Mouse (Mus musculus): ENCODE results near the gene Fgf15. TPM values are rescaled to one million over a fixed set of nuclear protein-coding genes. Genes with fewer than 3 reads are reported as not detected.

Fgf15 gene
- total and polyA plus RNA-seq, 3 experiments: not detected

GRCm38 (mm10) chr7:144883106-144883505, 13.2 kb upstream of the Fgf15 start:
- Histone ChIP-seq H3K27ac (ENCODE audit: insufficient read depth, low read depth) (no peak overlapping the region), H3K79me2 (replicated peaks; ENCODE audit: control insufficient read depth, extremely low read depth, insufficient read depth, poor library complexity, severe bottlenecking) (no peaks in the 10 kb centered on the region), H3K9ac (ENCODE audit: insufficient read depth, low read depth) (no peak overlapping the region), H3K4me3 (replicated peaks in 1 of 3; ENCODE audit: low read depth in 2 of 3, low read length in 2 of 3, poor library complexity in 1 of 3) (no peak overlapping the region), H3K4me1 (ENCODE audit: control insufficient read depth in 1 of 2, insufficient read depth in 2 of 2) (no peaks in the 10 kb centered on the region), H3K4me2 (ENCODE audit: insufficient read depth, low read depth, poor library complexity, severe bottlenecking) (no peak overlapping the region), H3K9me3 (replicated peaks; ENCODE audit: low read length) (peaks cover 5% of the 10 kb centered on the region), H3K36me3 (replicated peaks in 1 of 2; ENCODE audit: control insufficient read depth in 1 of 2, insufficient read depth in 1 of 2, low read length in 1 of 2) (no peaks in the 10 kb centered on the region), H3K27me3 (replicated peaks) (peaks cover 77% of the 10 kb centered on the region)
- dilution Hi-C loops (cut with MboI; ENCODE audit: extremely low pct_ligation_motif_present, extremely low pct_unique_long_range_greater_than_20kb, low sequenced_read_pairs): no loop called here
- DNase-seq (ENCODE audit: extremely low read depth): no peak
- in situ Hi-C loops (cut with MboI; ENCODE audit: low pct_ligation_motif_present, low pct_unique_long_range_greater_than_20kb, low sequenced_read_pairs): no loop called here
- TF ChIP-seq MAX (IDR thresholded peaks at IDR 0.05; ENCODE audit: low read length) (no peak), CTCF (conservative IDR thresholded peaks at IDR 0.05 in 1 of 2, IDR thresholded peaks at IDR 0.05 in 1 of 2; ENCODE audit: low read depth in 2 of 2, low read length in 2 of 2) (no peak), USF1 (IDR thresholded peaks at IDR 0.05; ENCODE audit: low read depth, low read length) (no peak), MAFK (IDR thresholded peaks at IDR 0.05; ENCODE audit: insufficient replicate concordance, low read length) (no peak), MXI1 (IDR thresholded peaks at IDR 0.05; ENCODE audit: low read depth, low read length) (no peak)

GRCm38 (mm10) chr7:144887672-144888071, 8.7 kb upstream of the Fgf15 start:
- peak; percentile 9 for DNase-seq (ENCODE audit: extremely low read depth)
- TF ChIP-seq NELFE (IDR thresholded peaks at IDR 0.05; ENCODE audit: low read depth, low read length): no peak
- peak in 1 of 2 experiments; percentile 45; a peak in 2 of 4 replicates for TF ChIP-seq CTCF (conservative IDR thresholded peaks at IDR 0.05 in 1 of 2, IDR thresholded peaks at IDR 0.05 in 1 of 2; ENCODE audit: low read depth in 2 of 2, low read length in 2 of 2)
- peak; percentile 32 for TF ChIP-seq RAD21 (IDR thresholded peaks at IDR 0.05; ENCODE audit: low read depth, low read length)

GRCm38 (mm10) chr7:144888564-144889299, 7.6 kb upstream of the Fgf15 start:
- no peaks in the 10 kb centered on the region for H3K4me1 ChIP-seq (ENCODE audit: control insufficient read depth in 1 of 2, insufficient read depth in 2 of 2)
- peaks cover 80% of the 10 kb centered on the region for H3K27me3 ChIP-seq (replicated peaks)
- no peak for TF ChIP-seq MAX (IDR thresholded peaks at IDR 0.05; ENCODE audit: low read length)
- TF ChIP-seq KAT2A (IDR thresholded peaks at IDR 0.05; ENCODE audit: insufficient replicate concordance, low read length): no peak
- no peak for TF ChIP-seq ZKSCAN1 (IDR thresholded peaks at IDR 0.05; ENCODE audit: borderline replicate concordance, low read depth, low read length)
- TF ChIP-seq JUN (IDR thresholded peaks at IDR 0.05; ENCODE audit: insufficient read depth, low read depth, low read length): no peak
- no peak for TF ChIP-seq ZNF384 (IDR thresholded peaks at IDR 0.05; ENCODE audit: low read depth, low read length)
- no peaks in the 10 kb centered on the region for H3K79me2 ChIP-seq (replicated peaks; ENCODE audit: control insufficient read depth, extremely low read depth, insufficient read depth, poor library complexity, severe bottlenecking)
- in situ Hi-C loops (cut with MboI; ENCODE audit: low pct_ligation_motif_present, low pct_unique_long_range_greater_than_20kb, low sequenced_read_pairs) (no loop called here), dilution Hi-C loops (cut with MboI; ENCODE audit: extremely low pct_ligation_motif_present, extremely low pct_unique_long_range_greater_than_20kb, low sequenced_read_pairs) (no loop called here)
- H3K36me3 ChIP-seq (replicated peaks in 1 of 2; ENCODE audit: control insufficient read depth in 1 of 2, insufficient read depth in 1 of 2, low read length in 1 of 2): no peaks in the 10 kb centered on the region
- DNase-seq (ENCODE audit: extremely low read depth): no peak
- H3K9ac ChIP-seq (ENCODE audit: insufficient read depth, low read depth): no peak overlapping the region
- peaks cover 6% of the 10 kb centered on the region for H3K9me3 ChIP-seq (replicated peaks; ENCODE audit: low read length)
- H3K27ac ChIP-seq (ENCODE audit: insufficient read depth, low read depth): no peak overlapping the region
- H3K4me2 ChIP-seq (ENCODE audit: insufficient read depth, low read depth, poor library complexity, severe bottlenecking): no peak overlapping the region
- H3K4me3 ChIP-seq (replicated peaks in 1 of 3; ENCODE audit: low read depth in 2 of 3, low read length in 2 of 3, poor library complexity in 1 of 3): no peak overlapping the region

More at GRCm38 (mm10) chr7:144887672-144888071, 8.7 kb upstream of the Fgf15 start:
- Histone ChIP-seq H3K4me2 (ENCODE audit: insufficient read depth, low read depth, poor library complexity, severe bottlenecking) (no peak overlapping the region), H3K27me3 (replicated peaks) (peaks cover 82% of the 10 kb centered on the region), H3K79me2 (replicated peaks; ENCODE audit: control insufficient read depth, extremely low read depth, insufficient read depth, poor library complexity, severe bottlenecking) (no peaks in the 10 kb centered on the region), H3K27ac (ENCODE audit: insufficient read depth, low read depth) (no peak overlapping the region), H3K36me3 (replicated peaks in 1 of 2; ENCODE audit: control insufficient read depth in 1 of 2, insufficient read depth in 1 of 2, low read length in 1 of 2) (no peaks in the 10 kb centered on the region), H3K4me1 (ENCODE audit: control insufficient read depth in 1 of 2, insufficient read depth in 2 of 2) (no peaks in the 10 kb centered on the region), H3K9ac (ENCODE audit: insufficient read depth, low read depth) (no peak overlapping the region), H3K4me3 (replicated peaks in 1 of 3; ENCODE audit: low read depth in 2 of 3, low read length in 2 of 3, poor library complexity in 1 of 3) (no peak overlapping the region), H3K9me3 (replicated peaks; ENCODE audit: low read length) (peaks cover 6% of the 10 kb centered on the region)
- dilution Hi-C loops (cut with MboI; ENCODE audit: extremely low pct_ligation_motif_present, extremely low pct_unique_long_range_greater_than_20kb, low sequenced_read_pairs): no loop called here
- in situ Hi-C loops (cut with MboI; ENCODE audit: low pct_ligation_motif_present, low pct_unique_long_range_greater_than_20kb, low sequenced_read_pairs): no loop called here

Measured in CH12.LX (cell line).